Comparison of ENCODE assay signal across 9 mouse cellular contexts in genomic region chr10:96697781-96698180, GRCm38 (mm10).
DNase-seq lines count a peak whose midpoint lies in the region; ATAC-seq and TF ChIP-seq lines count a peak whose summit lies in the region.
"Had no signal": no experiment of that assay in that cellular context is flagged by ENCODE, and none has a peak within 500 bp of the region (broad histone marks: within the 10 kb centered on the region; RNA-seq: fewer than 3 reads in every experiment).

No protein-coding gene starts in this region.

- TF ChIP-seq POLR2A in cerebellum, adult 2 months (IDR thresholded peaks at IDR 0.05; ENCODE audit: borderline replicate concordance, insufficient read depth, low read length), result no peak
- TF ChIP-seq POLR2A in myocyte (IDR thresholded peaks at IDR 0.05; ENCODE audit: insufficient read length, low read depth), result no peak

- no peaks in the 10 kb centered on the region for H3K27me3 ChIP-seq in cerebellum, adult 2 months (ENCODE audit: control insufficient read depth, insufficient read depth, low read length)
- no peaks in the 10 kb centered on the region for H3K27me3 ChIP-seq in heart, embryonic 13.5 days (replicated peaks)
- no peaks in the 10 kb centered on the region for H3K27me3 ChIP-seq in myocyte (ENCODE audit: control insufficient read depth, insufficient read depth, insufficient read length)
- H3K27me3 ChIP-seq in hindbrain, postnatal 0 days (ENCODE audit: insufficient read depth, low read length), result no peaks in the 10 kb centered on the region
- no peaks in the 10 kb centered on the region for H3K27me3 ChIP-seq in forebrain, embryonic 12.5 days
- no peaks in the 10 kb centered on the region for H3K27me3 ChIP-seq in forebrain, embryonic 11.5 days (ENCODE audit: control insufficient read depth, insufficient read depth, low read length)
- H3K27me3 ChIP-seq: liver, embryonic 15.5 days had no signal

- no peak overlapping the region for H3K4me3 ChIP-seq in cerebellum, adult 2 months (replicated peaks; ENCODE audit: insufficient read depth, low read depth, low read length)
- H3K4me3 ChIP-seq in heart, embryonic 13.5 days, result no peak overlapping the region
- no peak overlapping the region for H3K4me3 ChIP-seq in myocyte
- H3K4me3 ChIP-seq in hindbrain, postnatal 0 days (ENCODE audit: low read length), result no peak overlapping the region
- H3K4me3 ChIP-seq in forebrain, embryonic 12.5 days (replicated peaks), result no peak overlapping the region
- H3K4me3 ChIP-seq in forebrain, embryonic 11.5 days (ENCODE audit: low read depth, low read length), result no peak overlapping the region
- H3K4me3 ChIP-seq: liver, embryonic 15.5 days had no signal

- H3K36me3 ChIP-seq in heart, embryonic 13.5 days, result no peaks in the 10 kb centered on the region
- no peaks in the 10 kb centered on the region for H3K36me3 ChIP-seq in myocyte (ENCODE audit: control insufficient read depth, insufficient read depth)
- no peaks in the 10 kb centered on the region for H3K36me3 ChIP-seq in hindbrain, postnatal 0 days (ENCODE audit: insufficient read depth, low read length)
- H3K36me3 ChIP-seq in forebrain, embryonic 12.5 days (replicated peaks), result no peaks in the 10 kb centered on the region
- H3K36me3 ChIP-seq in forebrain, embryonic 11.5 days (ENCODE audit: control insufficient read depth, insufficient read depth, low read length), result no peaks in the 10 kb centered on the region
- H3K36me3 ChIP-seq: liver, embryonic 15.5 days had no signal

- no peak for TF ChIP-seq CTCF in cerebellum, adult 2 months (IDR thresholded peaks at IDR 0.05; ENCODE audit: borderline replicate concordance, insufficient read depth, low read depth, low read length)
- no peak for TF ChIP-seq CTCF in hindbrain, postnatal 0 days (IDR thresholded peaks at IDR 0.05; ENCODE audit: low read depth)

- 0 out of 2 replicates have a peak overlapping the region, but pooled peaks have one; percentile 3 for H3K9ac ChIP-seq in heart, embryonic 13.5 days
- no peak overlapping the region for H3K9ac ChIP-seq in hindbrain, postnatal 0 days (replicated peaks; ENCODE audit: low read length)
- H3K9ac ChIP-seq in forebrain, embryonic 12.5 days, result no peak overlapping the region
- H3K9ac ChIP-seq in forebrain, embryonic 11.5 days (ENCODE audit: low read length), result no peak overlapping the region
- H3K9ac ChIP-seq: liver, embryonic 15.5 days had no signal

- H3K27ac ChIP-seq in cerebellum, adult 2 months (ENCODE audit: insufficient read depth, low read length), result no peak overlapping the region
- H3K27ac ChIP-seq in heart, embryonic 13.5 days (replicated peaks), result peak overlapping the region; percentile 70
- H3K27ac ChIP-seq in hindbrain, postnatal 0 days, result no peak overlapping the region
- no peak overlapping the region for H3K27ac ChIP-seq in forebrain, embryonic 12.5 days
- no peak overlapping the region for H3K27ac ChIP-seq in forebrain, embryonic 11.5 days (ENCODE audit: low read depth, low read length)
- H3K27ac ChIP-seq: liver, embryonic 15.5 days had no signal

- peak; percentile 54 to 75 for DNase-seq in cerebellum, adult 2 months
- DNase-seq in cerebellum, adult 11 months, result no peak
- DNase-seq in CD4-positive, CD25-positive, alpha-beta regulatory T cell, adult 2 months (ENCODE audit: low read depth, low spot score), result peak; percentile 84
- no peak for DNase-seq in hindbrain, postnatal 0 days (ENCODE audit: low spot score)
- DNase-seq in forebrain, embryonic 11.5 days (ENCODE audit: low spot score), result no peak

- H3K79me2 ChIP-seq in myocyte (ENCODE audit: control insufficient read depth, insufficient read depth), result no peaks in the 10 kb centered on the region

- H3K9me3 ChIP-seq in heart, embryonic 13.5 days, result no peaks in the 10 kb centered on the region
- no peaks in the 10 kb centered on the region for H3K9me3 ChIP-seq in hindbrain, postnatal 0 days (ENCODE audit: low read length)
- H3K9me3 ChIP-seq in forebrain, embryonic 12.5 days, result no peaks in the 10 kb centered on the region
- H3K9me3 ChIP-seq in forebrain, embryonic 11.5 days (ENCODE audit: control insufficient read depth, low read length), result no peaks in the 10 kb centered on the region
- H3K9me3 ChIP-seq: liver, embryonic 15.5 days had no signal

- 13% methylated on average over 3 of the region's 3 CpGs for WGBS in cerebellum, adult 2 months
- WGBS in heart, embryonic 13.5 days, result 28% methylated on average over 3 of the region's 3 CpGs
- WGBS in hindbrain, postnatal 0 days, result 78% methylated on average over 3 of the region's 3 CpGs
- WGBS in forebrain, embryonic 12.5 days, result 83% methylated on average over 3 of the region's 3 CpGs
- 77% methylated on average over 3 of the region's 3 CpGs for WGBS in forebrain, embryonic 11.5 days

- ATAC-seq in heart, embryonic 13.5 days (ENCODE audit: extremely low read depth, insufficient number of reproducible peaks, low FRiP score, low TSS enrichment), result no peak
- ATAC-seq in hindbrain, postnatal 0 days, result no peak
- no peak for ATAC-seq in forebrain, embryonic 12.5 days (ENCODE audit: low FRiP score)
- no peak for ATAC-seq in forebrain, embryonic 11.5 days (replicated peaks; ENCODE audit: low FRiP score)

- no peak overlapping the region for H3ac ChIP-seq in myocyte (ENCODE audit: control insufficient read depth, insufficient read length)

- H3K4me2 ChIP-seq in heart, embryonic 13.5 days, result no peak overlapping the region
- H3K4me2 ChIP-seq in myocyte (ENCODE audit: low read depth), result peak overlapping the region; percentile 47
- no peak overlapping the region for H3K4me2 ChIP-seq in hindbrain, postnatal 0 days (ENCODE audit: low read depth, low read length)
- no peak overlapping the region for H3K4me2 ChIP-seq in forebrain, embryonic 12.5 days
- no peak overlapping the region for H3K4me2 ChIP-seq in forebrain, embryonic 11.5 days (ENCODE audit: low read depth, low read length, severe bottlenecking)
- H3K4me2 ChIP-seq: liver, embryonic 15.5 days had no signal

- peaks cover 6% of the 10 kb centered on the region for H3K4me1 ChIP-seq in cerebellum, adult 2 months (ENCODE audit: control insufficient read depth, insufficient read depth, low read length)
- peaks cover 12% of the 10 kb centered on the region for H3K4me1 ChIP-seq in heart, embryonic 13.5 days
- H3K4me1 ChIP-seq in hindbrain, postnatal 0 days (ENCODE audit: insufficient read depth, low read length), result no peaks in the 10 kb centered on the region
- H3K4me1 ChIP-seq in forebrain, embryonic 12.5 days, result no peaks in the 10 kb centered on the region
- H3K4me1 ChIP-seq in forebrain, embryonic 11.5 days (replicated peaks; ENCODE audit: control insufficient read depth, insufficient read depth, low read length), result no peaks in the 10 kb centered on the region
- H3K4me1 ChIP-seq: liver, embryonic 15.5 days had no signal

TF ChIP-seq in myocyte, 11 proteins besides CTCF, POLR2A, EP300 and RAD21:
- no peak for TF ChIP-seq USF1 (IDR thresholded peaks at IDR 0.05; ENCODE audit: low read depth)
- TF ChIP-seq MAX (IDR thresholded peaks at IDR 0.05; ENCODE audit: low read depth), result no peak
- TF ChIP-seq TCF12 (IDR thresholded peaks at IDR 0.05; ENCODE audit: insufficient read depth, poor library complexity, severe bottlenecking), result no peak
- TF ChIP-seq E2F4 (IDR thresholded peaks at IDR 0.05; ENCODE audit: insufficient read depth), result no peak
- TF ChIP-seq MYOG (IDR thresholded peaks at IDR 0.05; ENCODE audit: control insufficient read depth in 1 of 3, insufficient read depth in 1 of 3, insufficient read length in 2 of 3, low read depth in 2 of 3), result no peak

Comparison
In these comparisons a context has a peak if more than half of its experiments do, and no peak if none do; other contexts are left out.
1. DNase-seq: peak in cerebellum, adult 2 months (2 of 2) and CD4-positive, CD25-positive, alpha-beta regulatory T cell, adult 2 months (single experiment); none in cerebellum, adult 11 months (single experiment), hindbrain, postnatal 0 days (single experiment) and forebrain, embryonic 11.5 days (single experiment).